Mouse (Mus musculus) olfactory bulb, adult 2 months (tissue): ENCODE data around the gene Caprin1.

Experiments used
- CTCF ChIP-seq: fragments of 200-500 bp; IDR thresholded peaks from 2 replicates; pipeline ENCODE4 v1.5.1; 2012; ENCODE audit warnings: low read depth, mild to moderate bottlenecking, low read length, moderate library complexity; ENCODE audit not compliant: insufficient read depth
- POLR2A ChIP-seq: fragments of 200-500 bp; IDR thresholded peaks from 2 replicates; pipeline ENCODE4 v1.6.1; 2012; ENCODE audit warnings: mild to moderate bottlenecking, low read depth, low read length, moderate library complexity; ENCODE audit not compliant: insufficient read depth

DNA sequence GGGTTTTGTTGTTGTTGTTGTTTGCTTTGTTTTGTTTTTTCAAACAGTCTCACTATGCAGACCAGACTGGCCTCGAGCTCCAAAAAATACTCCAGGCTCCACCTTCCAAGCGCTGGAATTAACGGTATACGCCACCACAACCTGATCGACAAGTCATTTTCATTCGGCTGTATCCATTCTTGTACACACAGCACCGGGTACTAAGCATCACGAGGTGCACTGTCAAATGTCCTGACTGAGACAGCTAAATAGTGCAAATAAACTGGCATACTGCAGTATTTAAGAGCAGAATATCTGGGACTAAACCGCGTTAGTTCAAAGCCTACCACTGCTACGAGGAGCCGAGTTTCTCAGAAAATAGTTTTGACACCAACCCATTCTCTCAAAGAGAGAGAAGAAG, 37.0 kb downstream of the Caprin1 start:
- TF ChIP-seq CTCF (no peak), POLR2A (no peak)
